Comparison of ENCODE assay signal across 15 mouse cellular contexts in genomic region chr8:7060255-7060656, GRCm38 (mm10).
DNase-seq lines count a peak whose midpoint lies in the region; ATAC-seq and TF ChIP-seq lines count a peak whose summit lies in the region.
"Had no signal": no experiment of that assay in that cellular context is flagged by ENCODE, and none has a peak within 500 bp of the region (broad histone marks: within the 10 kb centered on the region; RNA-seq: fewer than 3 reads in every experiment).

No protein-coding gene starts in this region.

- H3K4me3 ChIP-seq in intestine, embryonic 15.5 days (replicated peaks), result no peak overlapping the region
- H3K4me3 ChIP-seq in intestine, postnatal 0 days (ENCODE audit: low read depth, low read length), result no peak overlapping the region
- H3K4me3 ChIP-seq: midbrain, embryonic 12.5 days; neural tube, embryonic 12.5 days had no signal

- no peaks in the 10 kb centered on the region for H3K36me3 ChIP-seq in intestine, embryonic 15.5 days
- no peaks in the 10 kb centered on the region for H3K36me3 ChIP-seq in intestine, postnatal 0 days (ENCODE audit: control insufficient read depth, insufficient read depth)
- H3K36me3 ChIP-seq: midbrain, embryonic 12.5 days; neural tube, embryonic 12.5 days had no signal

- no peak for TF ChIP-seq CTCF in intestine, postnatal 0 days (IDR thresholded peaks at IDR 0.05; ENCODE audit: low read depth)

- no peaks in the 10 kb centered on the region for H3K4me1 ChIP-seq in intestine, embryonic 15.5 days (replicated peaks)
- no peaks in the 10 kb centered on the region for H3K4me1 ChIP-seq in intestine, postnatal 0 days (replicated peaks; ENCODE audit: control insufficient read depth, insufficient read depth, low read length)
- H3K4me1 ChIP-seq: midbrain, embryonic 12.5 days; neural tube, embryonic 12.5 days had no signal

- peak; percentile 61; the same call in 1 of the 2 replicates for ATAC-seq in intestine, embryonic 15.5 days
- no peak for ATAC-seq in intestine, postnatal 0 days
- ATAC-seq in activated CD4-positive, CD25-positive, alpha-beta regulatory T cell, adult 4 months, result no peak
- ATAC-seq: Patski had no signal

- WGBS in intestine, embryonic 15.5 days, result 41% methylated on average over 4 of the region's 4 CpGs
- 45% methylated on average over 4 of the region's 4 CpGs for WGBS in intestine, postnatal 0 days

- H3K27ac ChIP-seq in intestine, embryonic 15.5 days, result no peak overlapping the region
- no peak overlapping the region for H3K27ac ChIP-seq in intestine, postnatal 0 days (ENCODE audit: low read depth, low read length)
- H3K27ac ChIP-seq: liver, embryonic 14.5 days; midbrain, embryonic 12.5 days; neural tube, embryonic 12.5 days had no signal

- H3K9ac ChIP-seq in intestine, embryonic 15.5 days, result no peak overlapping the region
- no peak overlapping the region for H3K9ac ChIP-seq in intestine, postnatal 0 days (ENCODE audit: low read depth, low read length)
- H3K9ac ChIP-seq: liver, embryonic 14.5 days; midbrain, embryonic 12.5 days; neural tube, embryonic 12.5 days had no signal

- no peaks in the 10 kb centered on the region for H3K27me3 ChIP-seq in intestine, embryonic 15.5 days (replicated peaks)
- no peaks in the 10 kb centered on the region for H3K27me3 ChIP-seq in intestine, postnatal 0 days (replicated peaks; ENCODE audit: control insufficient read depth, insufficient read depth, low read length)
- H3K27me3 ChIP-seq: CH12.LX; midbrain, embryonic 12.5 days; neural tube, embryonic 12.5 days; Patski had no signal

- no peak overlapping the region for H3K4me2 ChIP-seq in intestine, embryonic 15.5 days (replicated peaks)
- no peak overlapping the region for H3K4me2 ChIP-seq in intestine, postnatal 0 days (replicated peaks; ENCODE audit: low read depth)
- H3K4me2 ChIP-seq: midbrain, embryonic 12.5 days; neural tube, embryonic 12.5 days had no signal

- H3K9me3 ChIP-seq in intestine, embryonic 15.5 days, result no peaks in the 10 kb centered on the region
- no peaks in the 10 kb centered on the region for H3K9me3 ChIP-seq in intestine, postnatal 0 days (ENCODE audit: control insufficient read depth)
- H3K9me3 ChIP-seq: midbrain, embryonic 12.5 days; neural tube, embryonic 12.5 days had no signal

- DNase-seq in brain, embryonic 18.5 days (ENCODE audit: low read depth, low spot score), result peak; percentile 32
- DNase-seq in kidney, postnatal 10 days, result peak; percentile 5
- DNase-seq in lung, postnatal 25 days (ENCODE audit: low spot score), result peak; percentile 62
- no peak for DNase-seq in thymus, postnatal 4 days
- DNase-seq in cerebellum, adult 8-10 months, result no peak
- DNase-seq: cerebellum, postnatal 10 days; heart, postnatal 4 days had no signal

Comparison
In these comparisons a context has a peak if more than half of its experiments do, and no peak if none do; other contexts are left out.
1. DNase-seq: peak in brain, embryonic 18.5 days (single experiment), kidney, postnatal 10 days (single experiment) and lung, postnatal 25 days (single experiment); none in thymus, postnatal 4 days (single experiment) and cerebellum, adult 8-10 months (single experiment).